Mouse (Mus musculus): ENCODE measurements at regions not wholly inside any gene's neighbourhood (a gene's known extent, or its start where the extent isn't known, plus 50 kb on each side); places are given as distances from the start of the nearest gene placed in this dataset.

DNA sequence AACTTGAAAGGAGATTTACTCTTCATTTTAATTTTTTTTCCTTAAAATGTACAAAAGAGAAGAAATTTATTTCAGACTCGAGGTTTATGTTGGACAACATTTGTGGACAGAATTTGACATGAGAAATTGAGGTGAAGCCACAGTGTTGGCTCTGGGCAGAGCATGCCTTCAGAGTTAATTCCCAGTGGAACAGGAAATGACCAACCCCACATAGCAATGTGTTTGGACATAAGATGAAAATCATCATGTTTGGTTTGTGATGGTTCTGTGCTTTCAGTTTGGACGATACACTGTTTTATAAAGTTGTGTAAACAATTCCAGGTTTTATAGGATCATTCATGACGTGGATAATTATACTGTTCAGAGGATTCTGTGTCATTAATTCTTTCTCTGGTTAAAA lies 271.9 kb upstream of the Mettl25 start:
- Histone ChIP-seq H3K4me1 (replicated peaks) (no peaks in the 10 kb centered on the region), H3K4me3 (replicated peaks) (no peak overlapping the region), H3K27ac (no peak overlapping the region), H3K27me3 (replicated peaks) (no peaks in the 10 kb centered on the region), H3K36me3 (no peaks in the 10 kb centered on the region), H3K9me3 (no peaks in the 10 kb centered on the region), H3K4me2 (replicated peaks) (no peak overlapping the region), H3K9ac (no peak overlapping the region)
- WGBS: 35% methylated on average over 3 of the region's 3 CpGs
- ATAC-seq: no peak

DNA sequence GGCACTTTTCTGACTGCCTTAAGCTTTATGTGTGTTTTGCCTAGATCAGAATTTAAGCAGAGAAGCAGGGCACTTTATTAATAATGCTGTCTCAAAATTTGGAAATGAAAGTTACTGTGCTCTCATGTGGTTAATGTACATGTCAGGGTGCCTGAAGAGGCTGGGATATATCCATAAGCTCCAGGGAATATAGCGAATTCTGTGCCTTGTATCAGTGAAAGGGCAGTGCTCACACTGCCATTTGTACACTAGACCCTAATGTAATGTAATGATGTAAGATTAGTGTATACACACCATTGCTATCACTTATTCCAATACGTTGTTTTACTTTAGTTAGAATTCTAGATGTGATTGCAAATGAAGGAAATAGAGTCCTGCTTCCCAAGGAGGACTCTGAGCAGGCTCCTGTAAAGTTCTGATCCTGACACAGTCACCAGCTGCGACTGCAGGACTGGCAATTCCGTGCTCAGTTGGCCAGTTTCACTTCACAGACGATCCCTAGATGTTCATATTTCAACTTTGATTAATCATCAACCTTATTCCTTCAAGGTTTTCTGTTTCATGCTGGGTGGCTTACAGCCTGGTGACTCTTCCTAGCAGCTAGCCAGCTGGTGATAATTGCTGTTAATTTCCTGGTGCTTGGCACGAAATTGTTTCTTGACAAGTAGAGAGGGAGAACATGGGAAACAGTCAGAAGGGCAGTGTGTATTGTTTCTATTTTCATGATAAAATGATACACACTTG lies 273.7 kb upstream of the Mettl25 start:
- H3K4me3 ChIP-seq (replicated peaks): no peak overlapping the region
- no peaks in the 10 kb centered on the region for H3K27me3 ChIP-seq (replicated peaks)
- no peaks in the 10 kb centered on the region for H3K9me3 ChIP-seq
- peak; percentile 75 for ATAC-seq
- no peak overlapping the region for H3K27ac ChIP-seq
- WGBS: 41% methylated on average over 6 of the region's 6 CpGs
- no peak overlapping the region for H3K4me2 ChIP-seq (replicated peaks)
- no peaks in the 10 kb centered on the region for H3K4me1 ChIP-seq (replicated peaks)
- H3K36me3 ChIP-seq: no peaks in the 10 kb centered on the region
- H3K9ac ChIP-seq: no peak overlapping the region

DNA sequence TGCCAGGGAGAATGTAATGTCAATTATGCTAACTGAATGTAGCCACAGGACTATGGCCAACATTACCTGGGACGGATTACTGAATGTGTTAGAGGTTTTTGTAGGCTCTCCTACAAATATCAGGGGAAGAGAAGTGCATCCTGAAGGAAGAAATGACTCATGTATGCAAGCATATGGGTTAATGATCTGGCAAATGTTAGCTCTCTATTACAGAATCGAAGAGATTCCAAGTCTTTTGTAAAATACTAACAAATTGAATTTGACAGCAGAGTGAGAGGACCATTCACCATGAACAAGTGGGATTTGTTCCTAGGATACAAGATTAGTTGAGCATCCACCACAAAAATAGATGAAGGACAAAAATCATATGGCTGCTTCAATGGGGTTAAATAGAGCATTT lies 280.6 kb upstream of the Mettl25 start:
- no peaks in the 10 kb centered on the region for H3K4me1 ChIP-seq (replicated peaks)
- WGBS: 74% methylated on average over 2 of the region's 2 CpGs
- H3K4me2 ChIP-seq (replicated peaks): no peak overlapping the region
- H3K27me3 ChIP-seq (replicated peaks): no peaks in the 10 kb centered on the region
- H3K9ac ChIP-seq: no peak overlapping the region
- H3K36me3 ChIP-seq: no peaks in the 10 kb centered on the region
- H3K4me3 ChIP-seq (replicated peaks): no peak overlapping the region
- H3K9me3 ChIP-seq: no peaks in the 10 kb centered on the region
- no peak for ATAC-seq
- no peak overlapping the region for H3K27ac ChIP-seq

DNA sequence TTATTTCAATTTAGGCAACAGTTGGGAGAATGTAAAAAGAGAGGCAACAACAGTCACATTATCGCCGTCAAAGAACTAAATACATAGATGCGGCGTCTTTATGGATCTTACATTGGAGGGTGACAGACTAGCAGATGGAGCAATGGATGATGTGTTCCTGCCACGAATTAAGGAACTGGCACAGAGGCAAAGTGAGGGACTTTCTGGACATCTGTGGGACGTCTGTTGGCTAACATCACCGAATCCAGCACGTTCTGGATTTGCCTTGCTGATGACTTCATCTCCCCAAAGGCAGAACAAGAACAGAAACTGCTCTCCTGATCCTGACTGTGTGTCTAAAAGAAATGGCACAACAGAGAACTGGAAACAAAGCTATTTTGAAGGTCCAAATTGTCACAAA lies 281.8 kb upstream of the Mettl25 start:
- Histone ChIP-seq H3K27me3 (replicated peaks) (no peaks in the 10 kb centered on the region), H3K4me2 (replicated peaks) (no peak overlapping the region), H3K9me3 (no peaks in the 10 kb centered on the region), H3K36me3 (no peaks in the 10 kb centered on the region), H3K4me1 (replicated peaks) (no peaks in the 10 kb centered on the region), H3K27ac (no peak overlapping the region), H3K4me3 (replicated peaks) (no peak overlapping the region), H3K9ac (no peak overlapping the region)
- no peak for ATAC-seq
- 83% methylated on average over 8 of the region's 8 CpGs for WGBS

DNA sequence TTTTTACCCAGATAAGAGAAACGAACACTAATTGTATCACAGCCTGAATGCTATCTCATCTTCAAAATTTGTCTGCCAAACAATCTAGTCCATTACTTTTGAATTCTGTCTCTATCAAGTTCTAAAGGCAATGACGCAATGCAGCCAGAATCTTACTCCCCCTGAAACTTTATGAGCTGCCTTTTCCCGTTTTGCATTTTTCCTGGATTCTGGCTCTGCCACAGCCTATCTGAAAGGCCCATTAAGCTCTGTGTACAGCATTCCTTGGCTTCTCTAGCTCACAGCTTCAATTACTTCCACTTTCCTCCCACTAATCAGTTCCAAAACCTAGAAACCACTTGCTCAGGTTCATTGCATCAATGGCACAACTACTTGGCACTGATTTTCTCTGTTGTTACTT lies 298.0 kb upstream of the Ppfia2 start:
- Histone ChIP-seq H3K4me1 (replicated peaks) (no peaks in the 10 kb centered on the region), H3K9ac (no peak overlapping the region), H3K4me2 (replicated peaks) (no peak overlapping the region), H3K9me3 (no peaks in the 10 kb centered on the region), H3K36me3 (no peaks in the 10 kb centered on the region), H3K4me3 (replicated peaks) (no peak overlapping the region), H3K27ac (no peak overlapping the region), H3K27me3 (replicated peaks) (no peaks in the 10 kb centered on the region)
- ATAC-seq: no peak
- WGBS: 59% methylated on average over 3 of the region's 3 CpGs

DNA sequence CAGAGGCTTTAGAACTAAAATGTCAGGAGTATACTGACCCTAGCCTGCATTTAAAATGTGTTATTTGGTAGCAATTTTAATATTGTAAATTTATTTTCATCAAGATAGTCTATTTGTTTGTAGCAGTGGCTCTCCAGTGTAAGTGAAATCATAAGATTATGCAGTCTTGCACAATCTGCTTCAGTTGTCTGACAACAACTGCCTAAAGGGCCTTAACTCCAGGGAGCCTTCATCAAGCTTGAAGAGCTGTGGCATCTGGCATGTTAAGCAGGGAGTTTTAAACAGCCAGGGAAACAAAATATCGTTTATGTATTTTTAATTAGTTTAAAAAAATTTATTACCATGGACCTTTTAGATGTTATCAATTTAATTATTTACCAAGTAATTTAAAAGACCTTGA lies 295.7 kb upstream of the Ppfia2 start:
- no peak for ATAC-seq
- no peaks in the 10 kb centered on the region for H3K9me3 ChIP-seq
- no peaks in the 10 kb centered on the region for H3K27me3 ChIP-seq (replicated peaks)
- no peaks in the 10 kb centered on the region for H3K4me1 ChIP-seq (replicated peaks)
- no peak overlapping the region for H3K9ac ChIP-seq
- no peak overlapping the region for H3K4me3 ChIP-seq (replicated peaks)
- 67% methylated on average over 1 of the region's 1 CpGs for WGBS
- H3K36me3 ChIP-seq: no peaks in the 10 kb centered on the region
- H3K27ac ChIP-seq: no peak overlapping the region
- no peak overlapping the region for H3K4me2 ChIP-seq (replicated peaks)

DNA sequence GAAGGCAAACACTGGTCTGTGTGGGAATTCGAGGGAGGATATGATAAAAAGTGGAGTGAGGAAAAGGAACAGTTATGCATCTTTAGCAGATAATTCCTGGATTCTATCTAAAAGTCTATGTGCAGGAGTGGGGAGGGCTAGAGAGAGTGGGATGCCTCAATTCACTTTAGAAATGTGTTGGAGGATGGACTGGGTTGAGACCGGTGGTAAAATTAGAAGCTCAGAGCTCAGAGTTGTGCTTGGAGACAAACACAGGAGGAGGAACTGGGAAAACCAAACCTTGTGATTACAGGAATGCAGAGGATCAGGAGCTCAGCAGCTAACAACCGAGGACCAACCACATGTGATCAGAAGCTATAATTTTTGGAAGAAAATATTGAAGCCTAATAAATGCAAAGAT lies 290.5 kb upstream of the Ppfia2 start:
- Histone ChIP-seq H3K4me1 (replicated peaks) (no peaks in the 10 kb centered on the region), H3K4me2 (replicated peaks) (no peak overlapping the region), H3K36me3 (no peaks in the 10 kb centered on the region), H3K4me3 (replicated peaks) (no peak overlapping the region), H3K9ac (no peak overlapping the region), H3K27me3 (replicated peaks) (no peaks in the 10 kb centered on the region), H3K27ac (no peak overlapping the region), H3K9me3 (no peaks in the 10 kb centered on the region)
- ATAC-seq: no peak
- 84% methylated on average over 3 of the region's 3 CpGs for WGBS

DNA sequence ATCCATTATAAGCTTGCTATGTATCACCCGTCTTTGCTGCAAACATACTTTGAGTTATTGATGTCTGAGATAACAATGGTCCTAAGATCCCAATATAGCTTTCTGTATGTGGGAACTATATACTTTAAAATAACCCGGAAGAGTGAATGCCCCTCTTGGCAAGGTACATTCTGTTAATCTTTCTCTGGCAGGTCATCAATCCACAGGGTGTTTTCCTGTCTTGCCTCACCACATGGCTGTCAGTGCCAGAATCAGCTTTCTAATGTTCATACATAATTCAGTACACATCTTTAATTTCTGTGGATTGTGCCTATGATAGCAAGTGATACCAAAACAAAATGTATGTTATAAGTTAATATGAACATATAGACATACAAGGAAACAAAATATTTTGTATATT lies 267.6 kb upstream of the Ppfia2 start:
- no peak overlapping the region for H3K9ac ChIP-seq
- no peak overlapping the region for H3K27ac ChIP-seq
- H3K9me3 ChIP-seq: no peaks in the 10 kb centered on the region
- no peak for ATAC-seq
- no peaks in the 10 kb centered on the region for H3K4me1 ChIP-seq (replicated peaks)
- H3K4me3 ChIP-seq (replicated peaks): no peak overlapping the region
- no peak overlapping the region for H3K4me2 ChIP-seq (replicated peaks)
- H3K36me3 ChIP-seq: no peaks in the 10 kb centered on the region
- WGBS: 57% methylated on average over 2 of the region's 2 CpGs
- H3K27me3 ChIP-seq (replicated peaks): no peaks in the 10 kb centered on the region

DNA sequence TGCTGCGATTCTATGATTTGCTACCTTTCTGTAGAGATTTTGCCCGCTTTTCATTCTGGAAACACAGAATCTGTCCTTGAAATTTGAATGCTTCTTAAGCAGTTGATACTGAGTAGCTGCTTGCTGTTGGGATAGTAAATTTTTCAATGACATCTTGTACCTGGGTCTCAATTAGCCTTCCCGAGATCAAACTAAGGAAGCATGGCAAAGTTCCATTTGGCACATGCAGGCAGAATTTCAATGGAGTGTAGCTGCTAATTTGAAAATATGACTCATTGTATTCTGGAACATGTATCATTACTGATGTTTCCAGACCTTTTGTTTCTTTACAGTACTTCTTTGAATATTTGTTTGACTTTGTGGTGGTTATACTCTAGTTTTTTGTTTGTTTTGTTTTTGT lies 245.9 kb upstream of the Ppfia2 start:
- no peak overlapping the region for H3K4me2 ChIP-seq (replicated peaks)
- no peaks in the 10 kb centered on the region for H3K4me1 ChIP-seq (replicated peaks)
- H3K9me3 ChIP-seq: no peaks in the 10 kb centered on the region
- no peaks in the 10 kb centered on the region for H3K36me3 ChIP-seq
- 88% methylated on average over 3 of the region's 3 CpGs for WGBS
- no peaks in the 10 kb centered on the region for H3K27me3 ChIP-seq (replicated peaks)
- H3K27ac ChIP-seq: no peak overlapping the region
- no peak overlapping the region for H3K9ac ChIP-seq
- no peak overlapping the region for H3K4me3 ChIP-seq (replicated peaks)
- ATAC-seq: no peak

DNA sequence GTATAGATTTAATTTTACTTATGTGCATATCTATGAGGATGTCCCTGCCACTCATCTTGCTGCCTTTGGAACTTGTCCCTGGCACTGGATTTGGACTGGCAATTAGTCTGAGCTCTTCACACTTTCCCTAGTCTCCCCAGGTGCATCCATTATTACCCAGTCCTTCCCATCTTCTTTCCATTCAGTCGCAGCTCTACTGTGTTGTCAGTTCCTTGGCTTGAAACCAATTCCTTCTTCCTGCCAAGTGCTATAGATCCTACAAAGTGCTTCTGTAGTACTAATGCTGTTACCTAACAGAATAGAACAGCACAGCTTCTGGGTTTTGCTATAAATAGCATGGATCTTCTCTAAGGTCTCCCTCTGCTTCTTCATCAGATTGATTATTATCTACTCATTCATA lies 228.0 kb upstream of the Ppfia2 start:
- Histone ChIP-seq H3K36me3 (no peaks in the 10 kb centered on the region), H3K27me3 (replicated peaks) (no peaks in the 10 kb centered on the region), H3K9me3 (no peaks in the 10 kb centered on the region), H3K27ac (no peak overlapping the region), H3K4me1 (replicated peaks) (no peaks in the 10 kb centered on the region), H3K4me3 (replicated peaks) (no peak overlapping the region), H3K4me2 (replicated peaks) (no peak overlapping the region), H3K9ac (no peak overlapping the region)
- 59% methylated on average over 1 of the region's 1 CpGs for WGBS
- ATAC-seq: no peak

DNA sequence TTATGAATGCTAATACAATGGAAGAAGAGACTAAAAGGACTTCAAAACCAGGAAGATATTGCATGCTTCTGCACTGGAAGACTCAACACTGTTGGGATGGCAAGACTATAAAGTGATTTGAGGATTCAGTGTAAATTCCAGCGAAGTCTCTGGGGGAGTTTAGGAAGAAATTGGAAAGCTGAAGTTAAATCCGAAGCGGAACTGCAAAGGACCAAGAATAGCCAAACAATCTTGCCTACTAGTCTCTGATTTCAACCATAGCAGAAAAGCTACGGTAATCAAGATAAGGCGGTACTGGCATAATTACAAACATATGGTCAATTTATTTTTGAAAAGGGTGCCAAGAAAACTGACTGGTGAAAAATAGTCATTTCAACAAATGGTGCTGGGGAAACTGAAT lies 216.0 kb upstream of the Ppfia2 start:
- Histone ChIP-seq H3K9ac (no peak overlapping the region), H3K27me3 (replicated peaks) (no peaks in the 10 kb centered on the region), H3K4me1 (replicated peaks) (no peaks in the 10 kb centered on the region), H3K27ac (no peak overlapping the region), H3K4me3 (replicated peaks) (no peak overlapping the region), H3K36me3 (no peaks in the 10 kb centered on the region), H3K9me3 (no peaks in the 10 kb centered on the region), H3K4me2 (replicated peaks) (no peak overlapping the region)
- 81% methylated on average over 5 of the region's 5 CpGs for WGBS
- no peak for ATAC-seq

DNA sequence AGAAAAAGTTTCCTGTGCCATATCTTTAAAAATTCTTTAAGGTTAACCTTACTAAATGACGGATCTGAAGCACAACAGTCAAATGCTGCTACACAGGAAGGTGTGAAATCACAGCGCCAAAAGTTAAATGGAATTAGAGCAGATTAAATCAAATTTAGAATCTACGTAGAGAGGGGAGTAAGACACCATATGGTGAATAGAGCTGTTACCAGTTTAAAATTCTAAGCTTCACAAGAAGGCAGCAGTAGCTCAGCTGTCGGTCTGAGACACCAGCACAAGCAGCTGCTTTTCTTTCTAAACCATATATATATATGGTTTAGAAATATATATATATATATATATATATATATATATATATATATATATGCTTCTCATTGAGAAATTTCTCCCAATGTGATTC lies 210.3 kb upstream of the Ppfia2 start:
- 88% methylated on average over 4 of the region's 4 CpGs for WGBS
- ATAC-seq: no peak
- no peak overlapping the region for H3K4me2 ChIP-seq (replicated peaks)

DNA sequence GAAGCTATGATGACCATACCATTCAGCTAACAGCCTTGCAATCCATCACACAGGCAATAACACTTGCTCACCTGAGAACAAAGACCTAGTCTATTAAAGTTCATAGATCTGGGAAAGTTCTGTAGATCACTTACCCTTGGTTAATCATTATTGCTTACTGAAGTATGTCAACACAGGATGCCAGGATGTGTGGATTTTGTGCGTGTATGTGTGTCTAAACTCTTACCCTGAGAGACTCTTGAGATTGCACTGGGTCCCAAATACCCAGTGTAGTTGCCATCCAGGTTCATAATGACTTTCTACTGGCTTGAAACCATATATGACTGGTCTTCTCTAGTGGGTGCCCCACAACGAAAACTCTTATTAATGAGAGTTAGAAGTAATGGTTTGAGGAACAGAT lies 196.8 kb upstream of the Ppfia2 start:
- Histone ChIP-seq H3K4me1 (replicated peaks) (no peaks in the 10 kb centered on the region), H3K27ac (no peak overlapping the region), H3K9ac (no peak overlapping the region), H3K4me2 (replicated peaks) (no peak overlapping the region), H3K27me3 (replicated peaks) (no peaks in the 10 kb centered on the region), H3K4me3 (replicated peaks) (no peak overlapping the region), H3K36me3 (no peaks in the 10 kb centered on the region), H3K9me3 (no peaks in the 10 kb centered on the region)
- WGBS: 63% methylated on average over 2 of the region's 2 CpGs
- ATAC-seq: no peak

More for the DNA sequence above, 210.3 kb upstream of the Ppfia2 start:
- Histone ChIP-seq H3K9me3 (no peaks in the 10 kb centered on the region), H3K4me1 (replicated peaks) (no peaks in the 10 kb centered on the region), H3K36me3 (no peaks in the 10 kb centered on the region), H3K27me3 (replicated peaks) (no peaks in the 10 kb centered on the region), H3K9ac (no peak overlapping the region), H3K27ac (no peak overlapping the region), H3K4me3 (replicated peaks) (no peak overlapping the region)

Data from intestine, embryonic 15.5 days (tissue).